Mouse (Mus musculus) layer of hippocampus, postnatal 10 days (tissue): Measurements from ENCODE around the gene Zcchc3. TPM values are rescaled to one million over a fixed set of nuclear protein-coding genes. Genes with fewer than 3 reads are reported as not detected.

Source experiments
- DNase-seq, 2 experiments: peaks; one replicate each; pipeline ENCODE4 v3.0.0; 2021; ENCODE audit warnings: low spot score in 2 of 2
- total RNA-seq, 2 experiments: library from RNA; stranded (reverse); gene quantifications; 2 replicates each; pipeline ENCODE4 v1.2.3; 2021

The Zcchc3 gene
- total RNA-seq, 2 experiments from 2014 or later: 9.9 to 12.1 TPM

GRCm38 (mm10) chr2:152367917-152368316 is 46.9 kb downstream of the Zcchc3 start:
- no peak for DNase-seq

- DNase-seq: peak; percentile 75 to 78
Measured at GRCm38 (mm10) chr2:152363245-152364147, 51.3 kb downstream of the Zcchc3 start.

Other genes starting within 250 kb of the Zcchc3 start
- gene Csnk2a1, start 188.2 kb downstream of the Zcchc3 start, total RNA-seq: 100 to 1,000 TPM; 112 to 127 TPM
- 10 to 100 TPM; 47.6 to 52.3 TPM for gene Tbc1d20, start 121.2 kb downstream of the Zcchc3 start, total RNA-seq
- 100 to 1,000 TPM; 101 to 102 TPM for gene Rbck1, start 82.4 kb downstream of the Zcchc3 start, total RNA-seq
- under 1 TPM; 0.30 to 0.58 TPM for gene Trib3, start 71.0 kb downstream of the Zcchc3 start, total RNA-seq
- 10 to 100 TPM; 35.3 to 35.4 TPM for gene Nrsn2, start 38.4 kb downstream of the Zcchc3 start, total RNA-seq
- gene Sox12, start 17.0 kb downstream of the Zcchc3 start, total RNA-seq: 10 to 100 TPM; 37.5 to 38.1 TPM
- gene 6820408C15Rik, start 560 bp upstream of the Zcchc3 start, total RNA-seq: 1 to 10 TPM; 3.5 to 4.3 TPM
- not detected for gene Defb23, start 49.6 kb upstream of the Zcchc3 start, total RNA-seq
- not detected for gene Defb20, start 62.0 kb upstream of the Zcchc3 start, total RNA-seq
- gene Defb22, start 75.1 kb upstream of the Zcchc3 start, total RNA-seq: not detected
- gene Defb26, start 96.7 kb upstream of the Zcchc3 start, total RNA-seq: not detected
- gene Defb28, start 103.2 kb upstream of the Zcchc3 start, total RNA-seq: not detected
- not detected for gene Defb29, start 125.1 kb upstream of the Zcchc3 start, total RNA-seq
- not detected for gene Gm17416, start 154.3 kb upstream of the Zcchc3 start, total RNA-seq
- not detected for gene Defb21, start 157.7 kb upstream of the Zcchc3 start, total RNA-seq
- gene Defb19, start 165.3 kb upstream of the Zcchc3 start, total RNA-seq: not detected
- not detected for gene Defb45, start 184.4 kb upstream of the Zcchc3 start, total RNA-seq
- not detected for gene Defb36, start 189.3 kb upstream of the Zcchc3 start, total RNA-seq
- gene Defb25, start 208.0 kb upstream of the Zcchc3 start, total RNA-seq: not detected
- gene Rem1, start 211.9 kb upstream of the Zcchc3 start, total RNA-seq: under 1 TPM; 0.91 to 0.96 TPM